ENCODE assay signal across 10 mouse cellular contexts in the genomic region with DNA sequence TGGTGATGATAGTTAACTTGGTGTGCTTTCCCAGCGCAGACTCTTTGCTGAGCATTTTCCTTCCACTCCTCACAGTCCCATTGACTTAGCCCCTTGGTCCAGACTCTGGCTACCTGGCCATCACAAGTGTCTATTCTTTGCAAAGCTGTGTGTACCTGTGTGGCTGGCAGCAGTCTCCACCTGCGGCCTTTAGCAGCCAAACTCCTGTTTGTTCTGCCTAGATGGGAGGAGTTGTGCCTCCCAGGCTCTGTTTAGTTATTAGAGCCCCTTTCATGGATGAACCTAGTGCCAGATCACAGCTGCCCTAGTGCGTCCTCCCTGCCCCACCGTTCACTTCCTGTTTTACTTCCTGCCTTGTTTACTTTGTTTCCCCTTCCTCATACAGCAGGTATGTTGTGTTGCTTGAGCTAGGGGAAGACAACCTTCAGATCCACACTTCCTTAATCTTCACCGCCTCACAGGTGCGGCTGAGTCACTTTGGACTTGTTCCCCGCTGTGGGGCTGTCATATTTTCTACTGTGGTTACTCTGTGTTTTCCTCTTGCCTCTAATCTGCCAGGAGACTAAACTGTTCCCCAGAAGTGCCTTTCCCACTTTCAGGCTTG. TPM values are rescaled to one million over a fixed set of nuclear protein-coding genes. Genes with fewer than 3 reads are reported as not detected.
DNase-seq lines count a peak whose midpoint lies in the region; ATAC-seq and TF ChIP-seq lines count a peak whose summit lies in the region.
"Had no signal": no experiment of that assay in that cellular context is flagged by ENCODE, and none has a peak within 500 bp of the region (broad histone marks: within the 10 kb centered on the region; RNA-seq: fewer than 3 reads in every experiment).

No protein-coding gene starts in this region.

- H3K27ac ChIP-seq in lung, embryonic 16.5 days (ENCODE audit: low read length), result no peak overlapping the region; the same call in 1 of the 2 replicates
- peak overlapping the region; percentile 19; the same call in 1 of the 2 replicates for H3K27ac ChIP-seq in brown adipose tissue, adult 24 weeks (replicated peaks; ENCODE audit: low read depth, low read length)
- no peak overlapping the region for H3K27ac ChIP-seq in forebrain, embryonic 10.5 days
- H3K27ac ChIP-seq in forebrain, postnatal 0 days (ENCODE audit: low read depth, low read length), result no peak overlapping the region
- H3K27ac ChIP-seq: heart, embryonic 10.5 days had no signal

- intact Hi-C loops in gastrocnemius, postnatal 36 days (cut with DNase I), result no loop called here

- no peak for TF ChIP-seq CTCF in forebrain, postnatal 0 days (IDR thresholded peaks at IDR 0.05; ENCODE audit: low read depth)

- no peak overlapping the region for H3K4me3 ChIP-seq in lung, embryonic 16.5 days (ENCODE audit: low read length)
- H3K4me3 ChIP-seq in brown adipose tissue, adult 24 weeks (ENCODE audit: insufficient read depth, low read depth, low read length), result no peak overlapping the region
- H3K4me3 ChIP-seq in forebrain, embryonic 10.5 days, result no peak overlapping the region
- H3K4me3 ChIP-seq in forebrain, postnatal 0 days (ENCODE audit: low read depth, low read length), result no peak overlapping the region
- H3K4me3 ChIP-seq: heart, embryonic 10.5 days had no signal

- ATAC-seq in lung, embryonic 16.5 days (ENCODE audit: low read depth), result peak; percentile 12; the same call in 1 of the 2 replicates
- peak; percentile 98 for ATAC-seq in megakaryocyte, adult 5-6 weeks (ENCODE audit: poor library complexity, severe bottlenecking)
- no peak for ATAC-seq in forebrain, postnatal 0 days

- no peak for DNase-seq in lung, postnatal 10 days
- peak; percentile 43 for DNase-seq in thymus, postnatal 25 days
- DNase-seq in forebrain, embryonic 10.5 days (ENCODE audit: extremely low spot score, low spot score), result no peak
- DNase-seq in forebrain, postnatal 0 days, result no peak
- DNase-seq in gastrocnemius, postnatal 36 days, result no peak
- DNase-seq: cerebellum, adult 11 months had no signal

- H3K4me2 ChIP-seq in lung, embryonic 16.5 days (ENCODE audit: low read depth, low read length), result no peak overlapping the region
- no peak overlapping the region for H3K4me2 ChIP-seq in forebrain, postnatal 0 days (ENCODE audit: low read depth)

- no peaks in the 10 kb centered on the region for H3K36me3 ChIP-seq in lung, embryonic 16.5 days (ENCODE audit: control insufficient read depth, insufficient read depth, low read length)
- peaks cover 12% of the 10 kb centered on the region for H3K36me3 ChIP-seq in forebrain, embryonic 10.5 days (replicated peaks)
- H3K36me3 ChIP-seq in forebrain, postnatal 0 days (ENCODE audit: insufficient read depth), result peaks cover 15% of the 10 kb centered on the region

- 43% methylated on average over 7 of the region's 7 CpGs for WGBS in lung, embryonic 16.5 days
- WGBS in forebrain, embryonic 10.5 days, result 79% methylated on average over 7 of the region's 7 CpGs
- WGBS in forebrain, postnatal 0 days, result 81% methylated on average over 7 of the region's 7 CpGs

- H3K9ac ChIP-seq in lung, embryonic 16.5 days (ENCODE audit: low read length), result no peak overlapping the region
- no peak overlapping the region for H3K9ac ChIP-seq in forebrain, postnatal 0 days

- H3K9me3 ChIP-seq in lung, embryonic 16.5 days (ENCODE audit: control insufficient read depth, low read length), result no peaks in the 10 kb centered on the region
- H3K9me3 ChIP-seq in forebrain, embryonic 10.5 days, result no peaks in the 10 kb centered on the region
- H3K9me3 ChIP-seq in forebrain, postnatal 0 days (ENCODE audit: low read length), result no peaks in the 10 kb centered on the region
- H3K9me3 ChIP-seq: heart, embryonic 10.5 days had no signal

- 0 out of 2 replicates have a peak, but pooled peaks cover 4% of the 10 kb centered on the region for H3K4me1 ChIP-seq in lung, embryonic 16.5 days (replicated peaks; ENCODE audit: control insufficient read depth, insufficient read depth, low read length)
- peaks cover 9% of the 10 kb centered on the region for H3K4me1 ChIP-seq in brown adipose tissue, adult 24 weeks (ENCODE audit: control insufficient read depth, insufficient read depth, insufficient read length, low read length)
- 0 out of 2 replicates have a peak, but pooled peaks cover 8% of the 10 kb centered on the region for H3K4me1 ChIP-seq in forebrain, embryonic 10.5 days
- H3K4me1 ChIP-seq in forebrain, postnatal 0 days (ENCODE audit: insufficient read depth), result no peaks in the 10 kb centered on the region

- H3K27me3 ChIP-seq in lung, embryonic 16.5 days (ENCODE audit: control insufficient read depth, insufficient read depth, low read depth, low read length), result no peaks in the 10 kb centered on the region
- no peaks in the 10 kb centered on the region for H3K27me3 ChIP-seq in forebrain, embryonic 10.5 days (ENCODE audit: poor library complexity, severe bottlenecking)
- no peaks in the 10 kb centered on the region for H3K27me3 ChIP-seq in forebrain, postnatal 0 days (ENCODE audit: insufficient read depth, low read length)

RNA-seq across cellular contexts. Expression of a gene that starts 11.3 kb away (rescaled TPM):
- 61.0 and 66.9 TPM in 2 replicates for polyA plus RNA-seq in lung, embryonic 16.5 days (2015; fragmentation: Nextera tagmentation; extraction: Ambion mirVana)
- 225 and 269 TPM in 2 replicates for polyA plus RNA-seq in brown adipose tissue, adult 24 weeks (2012; ENCODE audit: insufficient read depth, insufficient read length, missing spikeins)
- 90.6 and 99.8 TPM in 2 replicates for total RNA-seq in megakaryocyte, adult 5-6 weeks (2015)
- 94.3 and 133 TPM in 2 replicates for total RNA-seq in megakaryocyte, adult 5-6 weeks (2017)
- 50.6 and 51.5 TPM in 2 replicates for polyA plus RNA-seq in forebrain, embryonic 10.5 days (2016; fragmentation: Nextera tagmentation; extraction: Ambion mirVana)
- 53.9 and 69.8 TPM in 2 replicates for total RNA-seq in forebrain, postnatal 0 days (2014; rRNA removed)
- 52.3 and 58.9 TPM in 2 replicates for polyA plus RNA-seq in forebrain, postnatal 0 days (2015; fragmentation: Nextera tagmentation; extraction: Ambion mirVana)
- total RNA-seq in gastrocnemius, postnatal 36 days (2021), result 10 to 100 TPM; 66.5 to 75.1 TPM

RNA-seq across cellular contexts. Expression of a gene that starts 11.4 kb away (rescaled TPM):
- 0.20 and 0.64 TPM in 2 replicates for polyA plus RNA-seq in lung, embryonic 16.5 days (2015; fragmentation: Nextera tagmentation; extraction: Ambion mirVana)
- polyA plus RNA-seq in brown adipose tissue, adult 24 weeks (2012; ENCODE audit: insufficient read depth, insufficient read length, missing spikeins), result 2.9 and 3.0 TPM in 2 replicates
- total RNA-seq in megakaryocyte, adult 5-6 weeks (2015), result 0.48 TPM in 1 of 2 replicates, not detected in the other
- 0.04 TPM in 1 of 2 replicates, not detected in the other for total RNA-seq in megakaryocyte, adult 5-6 weeks (2017)
- 0.73 and 0.82 TPM in 2 replicates for polyA plus RNA-seq in forebrain, embryonic 10.5 days (2016; fragmentation: Nextera tagmentation; extraction: Ambion mirVana)
- 0.77 and 0.81 TPM in 2 replicates for total RNA-seq in forebrain, postnatal 0 days (2014; rRNA removed)
- 0.42 and 0.73 TPM in 2 replicates for polyA plus RNA-seq in forebrain, postnatal 0 days (2015; fragmentation: Nextera tagmentation; extraction: Ambion mirVana)
- under 1 TPM; 0.48 to 0.67 TPM for total RNA-seq in gastrocnemius, postnatal 36 days (2021)

RNA-seq across cellular contexts. Expression of a gene that starts 59.3 kb away (rescaled TPM):
- 81.3 and 93.7 TPM in 2 replicates for polyA plus RNA-seq in lung, embryonic 16.5 days (2015; fragmentation: Nextera tagmentation; extraction: Ambion mirVana)
- polyA plus RNA-seq in brown adipose tissue, adult 24 weeks (2012; ENCODE audit: insufficient read depth, insufficient read length, missing spikeins), result 0.52 and 1.4 TPM in 2 replicates
- total RNA-seq in megakaryocyte, adult 5-6 weeks (2015), result 144 and 159 TPM in 2 replicates
- 156 and 168 TPM in 2 replicates for total RNA-seq in megakaryocyte, adult 5-6 weeks (2017)
- 98.4 and 100 TPM in 2 replicates for polyA plus RNA-seq in forebrain, embryonic 10.5 days (2016; fragmentation: Nextera tagmentation; extraction: Ambion mirVana)
- 6.1 and 7.6 TPM in 2 replicates for total RNA-seq in forebrain, postnatal 0 days (2014; rRNA removed)
- 8.1 and 8.6 TPM in 2 replicates for polyA plus RNA-seq in forebrain, postnatal 0 days (2015; fragmentation: Nextera tagmentation; extraction: Ambion mirVana)
- under 1 TPM; 0.54 to 0.67 TPM for total RNA-seq in gastrocnemius, postnatal 36 days (2021)

RNA-seq across cellular contexts. Expression of a gene that starts 59.4 kb away (rescaled TPM):
- 27.8 and 29.1 TPM in 2 replicates for polyA plus RNA-seq in lung, embryonic 16.5 days (2015; fragmentation: Nextera tagmentation; extraction: Ambion mirVana)
- polyA plus RNA-seq in brown adipose tissue, adult 24 weeks (2012; ENCODE audit: insufficient read depth, insufficient read length, missing spikeins), result 0.59 TPM in 1 of 2 replicates, not detected in the other
- total RNA-seq in megakaryocyte, adult 5-6 weeks (2015), result 17.7 and 20.5 TPM in 2 replicates
- total RNA-seq in megakaryocyte, adult 5-6 weeks (2017), result 15.3 and 17.2 TPM in 2 replicates
- polyA plus RNA-seq in forebrain, embryonic 10.5 days (2016; fragmentation: Nextera tagmentation; extraction: Ambion mirVana), result 43.2 and 47.5 TPM in 2 replicates
- total RNA-seq in forebrain, postnatal 0 days (2014; rRNA removed), result 2.8 and 5.4 TPM in 2 replicates
- 3.1 and 4.5 TPM in 2 replicates for polyA plus RNA-seq in forebrain, postnatal 0 days (2015; fragmentation: Nextera tagmentation; extraction: Ambion mirVana)
- under 1 TPM; 0.27 to 0.41 TPM for total RNA-seq in gastrocnemius, postnatal 36 days (2021)
